Mouse (Mus musculus) heart, embryonic 16.5 days (tissue): ENCODE results near the gene Rpusd2. TPM values are rescaled to one million over a fixed set of nuclear protein-coding genes. Genes with fewer than 3 reads are reported as not detected.
A peak's percentile ranks its signal among the peaks of the same experiment; 100 is the strongest.

Experiments used
- ATAC-seq: fragments of 200-750 bp; cut with Nextera tagmentation; replicated peaks from 2 replicates; pipeline ENCODE4 v1.8.0; 2017; ENCODE audit warnings: moderate number of reproducible peaks; ENCODE audit not compliant: insufficient read depth, low FRiP score; ENCODE audit errors: extremely low read depth
- H3K27ac ChIP-seq: fragments of 300-500 bp; sonication (generic); 2 replicates; pipeline ENCODE4 v1.5.1; 2014; ENCODE audit warnings: mild to moderate bottlenecking, low read length, control low read depth, moderate library complexity
- H3K27me3 ChIP-seq: fragments of 300-500 bp; sonication (generic); 2 replicates; pipeline ENCODE4 v1.6.1; 2014; ENCODE audit warnings: low read length, mixed read lengths; ENCODE audit not compliant: control insufficient read depth, insufficient read depth
- H3K36me3 ChIP-seq: fragments of 300-500 bp; sonication (generic); 2 replicates; pipeline ENCODE4 v1.6.1; 2014; ENCODE audit not compliant: control insufficient read depth, insufficient read depth
- H3K4me1 ChIP-seq: fragments of 300-500 bp; sonication (generic); 2 replicates; pipeline ENCODE4 v1.6.1; 2014; ENCODE audit warnings: low read length, mixed read lengths; ENCODE audit not compliant: control insufficient read depth, insufficient read depth
- H3K4me2 ChIP-seq: fragments of 300-500 bp; sonication (generic); 2 replicates; pipeline ENCODE4 v1.6.1; 2014; ENCODE audit warnings: low read depth, mild to moderate bottlenecking, control low read depth, low read length
- H3K4me3 ChIP-seq: fragments of 300-500 bp; sonication (generic); 2 replicates; pipeline ENCODE4 v1.5.1; 2014; ENCODE audit warnings: mild to moderate bottlenecking, control low read depth, low read length
- H3K9ac ChIP-seq: fragments of 300-500 bp; sonication (generic); 2 replicates; pipeline ENCODE4 v1.6.1; 2014; ENCODE audit warnings: low read length, control low read depth
- H3K9me3 ChIP-seq: fragments of 300-500 bp; sonication (generic); replicated peaks from 2 replicates; pipeline ENCODE4 v1.6.1; 2016; ENCODE audit warnings: low read length; ENCODE audit not compliant: control insufficient read depth
- WGBS: fragments of 180-500 bp; shearing (Covaris S2); extraction: QIAGEN DNeasy Blood & Tissue Kit; methylation state at CpG from one replicate; pipeline ENCODE4 v1.1.7; 2014; 5-methylcytosine and 5-hydroxymethylcytosine counted together
- polyA plus RNA-seq: library from polyadenylated mRNA; unstranded; fragments of >200 nt; fragmentation: Nextera tagmentation; extraction: Ambion mirVana; gene quantifications from 2 replicates; pipeline ENCODE4 v1.2.1, GENCODE M21; 2015

Gene Rpusd2
- polyA plus RNA-seq, result 3.6 and 5.3 TPM in 2 replicates

DNA sequence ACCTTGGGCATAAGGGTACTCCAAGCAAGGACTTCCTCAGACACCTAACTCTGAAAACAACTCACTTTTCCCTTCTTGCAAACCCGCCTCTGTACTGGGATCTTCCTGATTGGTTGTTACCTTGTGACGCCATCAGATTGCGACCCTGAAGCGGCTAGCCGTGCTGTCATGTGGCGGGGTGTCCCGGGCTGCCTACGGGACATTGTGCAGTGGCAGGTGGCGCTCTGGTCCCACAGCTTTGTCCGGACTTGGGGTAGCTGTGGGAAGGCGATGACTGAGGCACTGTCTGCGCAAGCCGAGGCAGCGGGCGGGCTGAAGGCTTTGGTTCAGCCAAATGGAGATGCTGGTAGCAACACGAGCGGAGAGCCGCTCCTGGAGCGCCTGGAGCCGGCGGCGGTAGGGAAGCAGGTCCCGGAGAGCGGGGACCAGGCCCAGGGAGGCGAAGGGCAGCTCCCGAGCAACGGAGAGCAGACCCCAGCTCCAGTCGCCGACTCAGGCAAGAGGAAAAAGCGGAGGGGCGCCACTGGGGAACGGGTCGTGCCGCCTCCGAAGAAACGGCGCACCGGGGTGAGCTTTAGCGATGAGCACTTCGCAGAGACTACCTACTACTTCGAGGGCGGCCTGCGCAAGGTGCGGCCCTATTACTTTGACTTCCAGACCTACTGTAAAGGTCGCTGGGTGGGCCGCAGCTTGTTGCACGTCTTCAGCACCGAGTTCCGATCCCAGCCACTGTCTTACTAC lies at the start of gene Rpusd2:
TSS of gene Rpusd2 (plus strand) at position 135 of the 741 bp plus-strand sequence.
- peak within 1 kb of the TSS; percentile 75 for H3K4me2 ChIP-seq
- under 1% methylated on average over 49 of the region's 49 CpGs for WGBS
- peak within 1 kb of the TSS; percentile 95 for H3K9ac ChIP-seq
- peaks cover 11% of the 10 kb centered on the region; the same call in 1 of the 2 replicates for H3K36me3 ChIP-seq
- H3K4me3 ChIP-seq, result peak within 1 kb of the TSS; percentile 99
- no peaks in the 10 kb centered on the region for H3K27me3 ChIP-seq
- no peaks in the 10 kb centered on the region for H3K9me3 ChIP-seq
- peak within 1 kb of the TSS; percentile 94 for H3K27ac ChIP-seq
- ATAC-seq, result peak; percentile 95
- H3K4me1 ChIP-seq, result peaks cover 12% of the 10 kb centered on the region

- peaks cover 10% of the 10 kb centered on the region; the same call in 1 of the 2 replicates for H3K27me3 ChIP-seq
- no peaks in the 10 kb centered on the region for H3K36me3 ChIP-seq
- no peak overlapping the region for H3K4me2 ChIP-seq
- H3K4me1 ChIP-seq, result no peaks in the 10 kb centered on the region
- 64% methylated on average over 5 of the region's 5 CpGs for WGBS
- no peak for ATAC-seq
- H3K9me3 ChIP-seq, result peaks cover under 1% of the 10 kb centered on the region; the same call in 1 of the 2 replicates
- H3K4me3 ChIP-seq, result no peak overlapping the region
- no peak overlapping the region for H3K27ac ChIP-seq
- H3K9ac ChIP-seq, result no peak overlapping the region
Measured at GRCm38 (mm10) chr2:118995490-118995889, 39.1 kb upstream of the Rpusd2 start.

- Histone ChIP-seq H3K4me2 (no peak overlapping the region), H3K9ac (no peak overlapping the region), H3K36me3 (no peaks in the 10 kb centered on the region), H3K4me3 (no peak overlapping the region), H3K9me3 (no peaks in the 10 kb centered on the region), H3K4me1 (no peaks in the 10 kb centered on the region), H3K27me3 (peaks cover 10% of the 10 kb centered on the region; the same call in 1 of the 2 replicates), H3K27ac (no peak overlapping the region)
- 44% methylated on average over 16 of the region's 16 CpGs for WGBS
- ATAC-seq, result no peak
Measured at GRCm38 (mm10) chr2:118995919-118996797, 38.4 kb upstream of the Rpusd2 start.

DNA sequence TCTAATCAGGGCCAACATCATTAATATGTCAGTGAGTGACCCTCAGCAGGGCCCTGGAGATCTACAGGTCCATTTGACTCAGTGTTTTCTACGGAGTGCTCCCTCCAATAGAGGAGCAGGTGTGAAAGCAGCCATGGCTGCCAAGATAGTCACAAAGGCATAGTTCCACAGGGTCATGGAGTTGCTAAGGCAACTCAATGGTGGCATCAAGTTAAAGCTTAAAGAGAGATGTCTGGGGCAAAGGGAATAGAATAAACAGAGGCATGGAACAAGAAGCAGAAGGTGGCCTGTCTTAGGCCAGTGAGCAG lies 37.8 kb upstream of the Rpusd2 start:
- no peaks in the 10 kb centered on the region for H3K36me3 ChIP-seq
- H3K4me1 ChIP-seq, result no peaks in the 10 kb centered on the region
- H3K27me3 ChIP-seq, result peaks cover 10% of the 10 kb centered on the region; the same call in 1 of the 2 replicates
- H3K4me2 ChIP-seq, result no peak overlapping the region
- no peak overlapping the region for H3K4me3 ChIP-seq
- no peak overlapping the region for H3K9ac ChIP-seq
- WGBS, result 59% methylated on average over 1 of the region's 1 CpGs
- ATAC-seq, result no peak
- no peaks in the 10 kb centered on the region for H3K9me3 ChIP-seq
- H3K27ac ChIP-seq, result no peak overlapping the region

DNA sequence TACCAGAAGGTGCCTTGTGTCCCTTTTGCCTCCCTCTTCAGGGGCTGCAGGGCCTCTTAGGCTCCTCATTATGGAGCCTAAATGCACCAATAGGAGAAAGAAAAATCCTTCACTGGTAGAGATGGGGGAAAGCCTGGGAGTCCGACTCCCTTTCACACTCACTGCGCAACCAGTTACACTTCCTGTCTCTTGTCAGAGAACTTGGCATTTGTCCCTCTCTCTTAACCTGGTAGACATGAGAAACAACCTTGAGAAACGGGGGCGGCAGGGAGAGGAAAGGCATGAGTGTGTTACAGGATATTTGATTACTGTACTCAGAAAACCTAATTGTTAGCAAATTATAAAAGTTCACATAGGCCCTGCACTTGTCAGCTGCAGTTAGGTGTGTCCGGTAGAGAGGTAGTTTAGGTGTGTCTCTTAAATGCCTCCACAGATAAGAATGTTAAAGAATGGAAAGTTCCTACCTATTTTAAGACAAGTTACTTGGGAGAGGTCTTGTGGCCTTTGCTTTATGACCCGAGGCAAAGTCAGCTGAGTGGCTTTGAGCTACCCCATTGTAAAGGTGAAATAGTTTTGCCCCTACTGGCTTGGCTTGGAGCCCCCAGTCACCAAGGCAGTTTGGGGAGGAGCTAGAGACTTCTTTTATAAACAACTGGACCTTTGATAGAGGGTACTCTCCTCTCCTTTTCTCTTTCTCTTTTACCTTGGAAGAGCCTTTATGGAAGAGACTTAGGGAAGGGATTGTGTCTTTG lies 36.3 kb upstream of the Rpusd2 start:
- H3K36me3 ChIP-seq, result no peaks in the 10 kb centered on the region
- H3K9ac ChIP-seq, result no peak overlapping the region
- H3K4me3 ChIP-seq, result no peak overlapping the region
- H3K4me2 ChIP-seq, result no peak overlapping the region
- H3K27ac ChIP-seq, result no peak overlapping the region
- WGBS, result 56% methylated on average over 6 of the region's 6 CpGs
- H3K27me3 ChIP-seq, result peaks cover 10% of the 10 kb centered on the region; the same call in 1 of the 2 replicates
- H3K4me1 ChIP-seq, result no peaks in the 10 kb centered on the region
- H3K9me3 ChIP-seq, result no peaks in the 10 kb centered on the region
- ATAC-seq, result no peak

GRCm38 (mm10) chr2:118999025-118999639 lies 35.5 kb upstream of the Rpusd2 start:
- Histone ChIP-seq H3K27me3 (peaks cover 10% of the 10 kb centered on the region; the same call in 1 of the 2 replicates), H3K4me1 (no peaks in the 10 kb centered on the region), H3K9ac (no peak overlapping the region), H3K4me3 (no peak overlapping the region), H3K36me3 (no peaks in the 10 kb centered on the region), H3K27ac (no peak overlapping the region), H3K4me2 (no peak overlapping the region), H3K9me3 (no peaks in the 10 kb centered on the region)
- no peak for ATAC-seq
- WGBS, result 70% methylated on average over 3 of the region's 3 CpGs

- Histone ChIP-seq H3K9me3 (no peaks in the 10 kb centered on the region), H3K4me1 (no peaks in the 10 kb centered on the region), H3K27ac (no peak overlapping the region), H3K36me3 (no peaks in the 10 kb centered on the region), H3K9ac (no peak overlapping the region), H3K4me2 (no peak overlapping the region), H3K27me3 (no peaks in the 10 kb centered on the region), H3K4me3 (no peak overlapping the region)
- ATAC-seq, result no peak
- 73% methylated on average over 7 of the region's 7 CpGs for WGBS
Measured at GRCm38 (mm10) chr2:119006886-119007285, 27.7 kb upstream of the Rpusd2 start.

DNA sequence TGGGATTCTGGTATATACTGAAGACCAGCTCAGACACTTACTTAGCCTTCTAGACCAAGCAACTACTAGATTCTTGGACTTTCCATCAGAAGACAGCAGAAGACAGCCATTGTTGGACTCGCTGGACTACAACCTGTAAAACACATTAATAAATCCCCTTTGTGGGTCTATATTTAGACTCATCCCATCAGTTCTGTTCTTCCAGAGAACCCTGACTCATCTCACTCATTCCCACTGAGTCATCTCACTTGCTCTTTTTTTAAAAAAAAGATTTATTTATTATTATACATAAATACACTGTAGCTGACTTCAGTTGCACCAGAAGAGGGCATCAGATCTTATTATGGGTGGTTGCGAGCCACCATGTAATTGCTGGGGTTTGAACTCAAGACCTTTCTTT lies 25.2 kb upstream of the Rpusd2 start:
- Histone ChIP-seq H3K27ac (no peak overlapping the region), H3K9me3 (no peaks in the 10 kb centered on the region), H3K4me1 (no peaks in the 10 kb centered on the region), H3K36me3 (no peaks in the 10 kb centered on the region), H3K27me3 (no peaks in the 10 kb centered on the region), H3K9ac (no peak overlapping the region), H3K4me3 (no peak overlapping the region), H3K4me2 (no peak overlapping the region)
- WGBS, result 80% methylated on average over 2 of the region's 2 CpGs
- no peak for ATAC-seq
